Mouse (Mus musculus) neural tube, embryonic 11.5 days (tissue): Measurements from ENCODE around the gene Adssl1. TPM values are rescaled to one million over a fixed set of nuclear protein-coding genes. Genes with fewer than 3 reads are reported as not detected.

ENCODE experiments used
- ATAC-seq: fragments of 200-750 bp; cut with Nextera tagmentation; 2 replicates; pipeline ENCODE4 v1.8.0; 2017; ENCODE audit warnings: moderate number of reproducible peaks, mild to moderate bottlenecking, moderate TSS enrichment, moderate library complexity; ENCODE audit not compliant: insufficient read depth, low FRiP score, low TSS enrichment
- DNase-seq: peaks from one replicate; pipeline ENCODE4 v3.0.0-alpha.2; 2015; ENCODE audit warnings: low spot score
- H3K27ac ChIP-seq: fragments of 300-500 bp; sonication (generic); 2 replicates; pipeline ENCODE4 v1.5.1; 2014; ENCODE audit warnings: low read depth, mild to moderate bottlenecking, low read length
- H3K27me3 ChIP-seq: fragments of 300-500 bp; sonication (generic); 2 replicates; pipeline ENCODE4 v1.6.1; 2014; ENCODE audit warnings: mild to moderate bottlenecking, low read length, mixed read lengths; ENCODE audit not compliant: control insufficient read depth, insufficient read depth
- H3K36me3 ChIP-seq: fragments of 300-500 bp; sonication (generic); 2 replicates; pipeline ENCODE4 v1.6.1; 2014; ENCODE audit warnings: mild to moderate bottlenecking, low read length, moderate library complexity, mixed read lengths; ENCODE audit not compliant: control insufficient read depth, insufficient read depth
- H3K4me1 ChIP-seq: fragments of 300-500 bp; sonication (generic); 2 replicates; pipeline ENCODE4 v1.6.1; 2014; ENCODE audit warnings: low read length, mixed read lengths; ENCODE audit not compliant: control insufficient read depth, insufficient read depth
- H3K4me2 ChIP-seq: fragments of 300-500 bp; sonication (generic); 2 replicates; pipeline ENCODE4 v1.6.1; 2014; ENCODE audit warnings: low read depth, mild to moderate bottlenecking, moderate library complexity
- H3K4me3 ChIP-seq: fragments of 300-500 bp; sonication (generic); 2 replicates; pipeline ENCODE4 v1.5.1; 2014; ENCODE audit warnings: low read depth, low read length
- H3K9ac ChIP-seq: fragments of 300-500 bp; sonication (generic); 2 replicates; pipeline ENCODE4 v1.6.1; 2014; ENCODE audit warnings: mild to moderate bottlenecking, low read length
- H3K9me3 ChIP-seq: fragments of 300-500 bp; sonication (generic); 2 replicates; pipeline ENCODE4 v1.6.1; 2016; ENCODE audit warnings: low read length; ENCODE audit not compliant: control insufficient read depth
- WGBS: fragments of 180-500 bp; shearing (Covaris S2); extraction: QIAGEN DNeasy Blood & Tissue Kit; methylation state at CpG from one replicate; pipeline ENCODE4 v1.1.7; 2014; 5-methylcytosine and 5-hydroxymethylcytosine counted together
- microRNA-seq: library from miRNA; unstranded; fragments of <30 nt; microRNA quantifications from one replicate; pipeline ENCODE4, GENCODE M21; 2016
- polyA plus RNA-seq: library from polyadenylated mRNA; unstranded; fragments of >200 nt; fragmentation: Nextera tagmentation; extraction: Ambion mirVana; gene quantifications from 2 replicates; pipeline ENCODE4 v1.2.1, GENCODE M21; 2014

The Adssl1 gene
- polyA plus RNA-seq, 1 experiment from 2014 or later: 4.6 TPM

DNA sequence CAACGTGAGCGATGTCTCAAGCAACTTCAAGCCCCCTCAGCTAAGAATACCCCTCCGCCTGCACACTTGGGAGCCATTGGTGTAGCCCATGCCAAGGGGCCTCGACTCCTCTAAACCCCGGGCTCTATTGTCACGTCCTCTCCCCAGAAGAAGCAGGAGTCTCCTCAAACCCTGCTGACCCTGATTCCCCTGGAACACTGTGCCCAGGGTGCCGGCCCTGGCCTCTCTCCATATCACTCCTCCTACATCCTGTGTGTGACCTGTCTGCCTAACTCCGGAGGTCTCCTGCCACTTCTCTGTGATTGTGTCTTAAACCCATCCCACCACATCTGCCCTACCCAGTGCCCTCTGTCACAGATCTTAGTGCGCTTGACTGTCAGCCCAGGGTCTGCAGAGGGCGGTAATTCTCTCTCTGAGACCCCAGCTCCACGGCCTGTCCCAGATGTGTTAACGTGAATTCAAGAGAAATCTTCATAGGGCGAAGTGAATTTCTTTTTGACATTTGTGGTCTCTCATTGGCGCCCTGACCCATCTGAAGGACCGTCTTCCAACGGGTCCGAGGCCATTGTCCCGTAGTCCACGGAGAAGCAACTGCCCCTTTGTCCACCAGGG, 58.2 kb downstream of the Adssl1 start:
- Histone ChIP-seq H3K4me1 (peaks cover 10% of the 10 kb centered on the region; the same call in 1 of the 2 replicates), H3K27me3 (peaks cover 22% of the 10 kb centered on the region), H3K4me3 (peak overlapping the region; percentile 59), H3K9ac (peak overlapping the region; percentile 71), H3K4me2 (peak overlapping the region; percentile 82), H3K27ac (peak overlapping the region; percentile 6; the same call in 1 of the 2 replicates), H3K36me3 (no peaks in the 10 kb centered on the region), H3K9me3 (no peaks in the 10 kb centered on the region)
- ATAC-seq (no peak), DNase-seq (no peak)
- 20% methylated on average over 19 of the region's 19 CpGs for WGBS

- H3K9me3 ChIP-seq: no peaks in the 10 kb centered on the region
- no peaks in the 10 kb centered on the region for H3K36me3 ChIP-seq
- peak within 1 kb of the TSS; percentile 59 for H3K4me3 ChIP-seq
- peak within 1 kb of the TSS; percentile 39; the same call in 1 of the 2 replicates for H3K27ac ChIP-seq
- ATAC-seq (peak; percentile 57), DNase-seq (peak; percentile 83)
- peak within 1 kb of the TSS; percentile 71 for H3K9ac ChIP-seq
- H3K4me2 ChIP-seq: peak within 1 kb of the TSS; percentile 82
- H3K4me1 ChIP-seq: peaks cover 9% of the 10 kb centered on the region; the same call in 1 of the 2 replicates
- H3K27me3 ChIP-seq: peaks cover 22% of the 10 kb centered on the region
- WGBS: 0% methylated on average over 38 of the region's 60 CpGs
Measured at GRCm38 (mm10) chr12:112678555-112679026, 58.7 kb downstream of the Adssl1 start, which contains the start of gene Zbtb42. Gene Zbtb42, plus strand, starts transcription at chr12:112678828.

DNA sequence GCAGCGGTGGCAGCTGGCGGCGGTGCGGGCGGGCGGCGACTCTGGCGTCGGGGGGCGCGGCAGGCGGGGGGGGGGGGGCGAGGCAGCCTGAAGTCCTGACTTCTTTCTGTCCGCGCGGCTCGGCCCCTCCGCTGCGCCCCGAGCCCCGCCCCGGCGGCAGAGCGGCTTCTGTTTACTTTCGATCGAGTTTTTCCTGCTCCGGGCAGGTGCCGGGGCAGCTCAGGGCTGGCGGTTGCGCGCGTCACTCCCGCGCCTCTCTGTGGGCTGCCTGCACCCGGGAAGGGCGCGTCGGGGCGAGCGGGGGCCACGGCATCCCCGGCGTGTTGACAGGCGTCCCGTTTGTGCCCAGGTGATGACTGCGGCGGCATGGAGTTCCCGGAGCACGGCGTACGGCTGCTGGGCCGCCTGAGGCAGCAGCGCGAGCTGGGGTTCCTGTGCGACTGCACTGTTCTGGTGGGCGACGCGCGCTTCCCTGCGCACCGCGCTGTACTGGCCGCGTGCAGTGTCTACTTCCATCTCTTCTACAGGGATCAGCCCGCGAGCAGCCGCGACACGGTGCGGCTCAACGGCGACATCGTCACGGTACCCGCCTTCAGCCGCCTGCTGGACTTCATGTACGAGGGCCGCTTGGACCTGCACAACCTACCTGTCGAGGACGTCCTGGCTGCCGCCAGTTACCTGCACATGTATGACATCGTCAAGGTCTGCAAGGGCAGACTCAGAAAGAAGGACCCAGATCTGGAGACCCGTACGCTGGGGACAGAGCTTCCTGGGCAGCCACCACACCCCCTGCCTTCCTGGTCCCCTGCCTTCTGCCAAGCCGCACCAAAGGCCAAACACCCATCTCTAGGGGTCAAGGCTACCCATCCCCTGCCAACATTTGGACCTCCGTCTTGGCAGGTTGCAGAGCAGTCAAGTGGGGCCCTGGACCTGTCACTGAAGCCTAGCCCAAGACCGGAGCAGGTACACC, 59.5 kb downstream of the Adssl1 start:
- ATAC-seq (peak; percentile 22; the same call in 1 of the 2 replicates), DNase-seq (peak; percentile 58)
- Histone ChIP-seq H3K27me3 (peaks cover 22% of the 10 kb centered on the region), H3K9ac (peak overlapping the region; percentile 71), H3K27ac (0 out of 2 replicates have a peak overlapping the region, but pooled peaks have one; percentile 39), H3K4me3 (peak overlapping the region; percentile 59), H3K9me3 (no peaks in the 10 kb centered on the region), H3K36me3 (no peaks in the 10 kb centered on the region), H3K4me1 (peaks cover 9% of the 10 kb centered on the region; the same call in 1 of the 2 replicates), H3K4me2 (peak overlapping the region; percentile 82)
- 3% methylated on average over 59 of the region's 87 CpGs for WGBS

GRCm38 (mm10) chr12:112683351-112683750, 63.5 kb downstream of the Adssl1 start:
- DNase-seq: no peak
- H3K36me3 ChIP-seq: no peaks in the 10 kb centered on the region
- no peak overlapping the region for H3K4me3 ChIP-seq
- 0 out of 2 replicates have a peak, but pooled peaks cover 3% of the 10 kb centered on the region for H3K4me1 ChIP-seq
- H3K9ac ChIP-seq: no peak overlapping the region
- H3K27me3 ChIP-seq: peaks cover 22% of the 10 kb centered on the region
- no peak overlapping the region for H3K4me2 ChIP-seq
- no peak overlapping the region for H3K27ac ChIP-seq
- H3K9me3 ChIP-seq: no peaks in the 10 kb centered on the region
- ATAC-seq: no peak
- WGBS: 55% methylated on average over 7 of the region's 7 CpGs

DNA sequence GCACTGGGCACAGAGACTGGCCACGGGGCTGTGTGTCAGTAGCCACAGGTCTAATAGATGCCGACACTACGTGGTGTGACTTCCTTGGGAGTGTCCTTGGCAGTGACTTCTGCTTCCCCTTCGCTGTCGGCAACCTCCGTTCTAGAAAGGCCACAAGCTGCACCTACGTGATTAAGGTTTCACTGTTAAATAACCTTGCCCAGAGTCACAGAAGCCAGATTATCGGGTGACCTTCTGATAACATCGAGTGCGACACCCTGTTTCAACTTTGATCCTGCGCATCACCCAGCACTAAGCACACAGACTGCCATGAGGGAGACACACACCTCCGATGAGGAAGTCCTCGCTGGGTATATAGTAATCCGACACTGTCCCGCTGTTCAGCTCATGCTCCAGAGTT, 68.6 kb downstream of the Adssl1 start:
- no peak overlapping the region for H3K4me3 ChIP-seq
- no peak overlapping the region for H3K4me2 ChIP-seq
- H3K4me1 ChIP-seq: peaks cover 6% of the 10 kb centered on the region; the same call in 1 of the 2 replicates
- no peaks in the 10 kb centered on the region for H3K36me3 ChIP-seq
- ATAC-seq: no peak
- no peaks in the 10 kb centered on the region for H3K27me3 ChIP-seq
- 76% methylated on average over 15 of the region's 15 CpGs for whole genome bisulfite sequencing
- no peaks in the 10 kb centered on the region for H3K9me3 ChIP-seq
- DNase-seq: no peak
- H3K9ac ChIP-seq: no peak overlapping the region
- no peak overlapping the region for H3K27ac ChIP-seq

Small RNA genes lying within 50 kb of the gene (microRNA-seq; reads per million reads assigned to microRNA genes)
- gene Mir6939: not detected

Other genes starting within 250 kb of the Adssl1 start
- 0.12 TPM in 1 of 2 replicates, not detected in the other for gene A530016L24Rik, start 130.6 kb upstream of the Adssl1 start, polyA plus RNA-seq
- gene Tmem179, start 103.3 kb upstream of the Adssl1 start, polyA plus RNA-seq: 5.8 and 8.4 TPM in 2 replicates
- gene Inf2, start 31.3 kb upstream of the Adssl1 start, polyA plus RNA-seq: 1.9 and 2.2 TPM in 2 replicates
- 217 and 219 TPM in 2 replicates for gene Siva1, start 24.6 kb downstream of the Adssl1 start, polyA plus RNA-seq
- 124 and 126 TPM in 2 replicates for gene Akt1, start 54.8 kb downstream of the Adssl1 start, polyA plus RNA-seq
- gene Zbtb42, start 58.8 kb downstream of the Adssl1 start, polyA plus RNA-seq: 4.4 and 6.7 TPM in 2 replicates
- 10.2 and 10.7 TPM in 2 replicates for gene Cep170b, start 100.4 kb downstream of the Adssl1 start, polyA plus RNA-seq
- gene Pld4, start 140.6 kb downstream of the Adssl1 start, polyA plus RNA-seq: 3.8 and 4.9 TPM in 2 replicates
- 0.26 and 0.61 TPM in 2 replicates for gene Ahnak2, start 182.6 kb downstream of the Adssl1 start, polyA plus RNA-seq
- gene Clba1, start 188.9 kb downstream of the Adssl1 start, polyA plus RNA-seq: 13.6 and 14.0 TPM in 2 replicates
- 165 and 173 TPM in 2 replicates for gene Cdca4, start 209.4 kb downstream of the Adssl1 start, polyA plus RNA-seq
- gene Gpr132, start 248.2 kb downstream of the Adssl1 start, polyA plus RNA-seq: not detected in 2 replicates